Mouse (Mus musculus): ENCODE data around the gene Timm44. TPM values are rescaled to one million over a fixed set of nuclear protein-coding genes. Genes with fewer than 3 reads are reported as not detected.

The Timm44 gene
- polyA plus RNA-seq (2014; fragmentation: Nextera tagmentation; extraction: Ambion mirVana) = 99.2 and 105 TPM in 2 replicates

DNA sequence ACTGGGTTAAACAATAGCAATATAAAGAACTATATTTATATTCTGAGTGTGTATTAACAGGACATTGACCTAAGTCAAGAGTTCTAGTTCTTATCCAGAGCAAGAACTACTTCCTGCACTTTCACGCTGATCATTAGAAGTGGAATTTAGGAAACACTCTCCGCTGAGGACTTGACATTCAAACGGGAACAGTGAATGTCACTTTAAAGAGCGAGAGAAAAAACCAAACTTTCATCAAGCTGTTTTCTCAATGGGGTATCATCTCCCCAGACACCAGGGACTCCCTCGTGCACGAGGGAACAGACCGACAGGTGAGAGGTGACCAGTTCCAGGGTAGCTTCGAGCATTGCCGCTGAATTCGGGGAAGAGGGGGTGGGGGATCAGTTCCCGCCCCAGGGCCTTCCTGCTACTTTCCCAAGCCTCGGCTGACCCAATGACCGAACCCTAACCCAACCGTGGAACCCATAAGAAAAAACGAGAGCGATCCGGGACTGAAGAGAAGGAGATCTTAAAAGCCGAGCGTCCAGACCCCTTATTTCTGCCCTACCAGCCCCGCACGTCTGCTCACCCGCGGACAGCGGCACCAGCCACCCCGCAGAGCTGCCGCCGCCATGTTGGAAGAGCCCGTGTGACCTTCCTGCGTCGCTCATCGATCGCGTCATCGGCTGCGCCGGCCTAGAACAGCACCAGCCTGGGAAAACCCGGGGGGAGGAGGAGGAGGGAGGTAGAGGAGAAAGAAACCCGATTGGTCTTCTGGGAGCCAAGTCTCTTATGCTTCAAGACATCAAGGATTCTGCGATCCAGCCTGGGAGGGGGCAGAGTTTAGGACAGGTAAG, at the start of gene Timm44:
Timm44 (minus strand) TSS at position 639 of the 836 bp plus-strand sequence.
- no peaks in the 10 kb centered on the region for H3K27me3 ChIP-seq (replicated peaks; ENCODE audit: control insufficient read depth, insufficient read depth, low read length)
- peak within 1 kb of the TSS; percentile 76 for H3K4me3 ChIP-seq (ENCODE audit: low read depth, low read length)
- peaks cover 17% of the 10 kb centered on the region for H3K36me3 ChIP-seq (ENCODE audit: control insufficient read depth, insufficient read depth, low read length)
- H3K9me3 ChIP-seq (ENCODE audit: control insufficient read depth, low read length) = no peaks in the 10 kb centered on the region
- WGBS = under 1% methylated on average over 39 of the region's 39 CpGs
- peak within 1 kb of the TSS; percentile 83 for H3K4me2 ChIP-seq
- H3K27ac ChIP-seq (ENCODE audit: low read depth, low read length) = peak within 1 kb of the TSS; percentile 75
- ATAC-seq (replicated peaks; ENCODE audit: low FRiP score) (peak; percentile 94), DNase-seq (ENCODE audit: low spot score) (peak; percentile 91)
- H3K9ac ChIP-seq (ENCODE audit: low read depth, low read length) = peak within 1 kb of the TSS; percentile 90
- peaks cover 5% of the 10 kb centered on the region for H3K4me1 ChIP-seq (replicated peaks; ENCODE audit: control insufficient read depth, insufficient read depth, low read length)

DNA sequence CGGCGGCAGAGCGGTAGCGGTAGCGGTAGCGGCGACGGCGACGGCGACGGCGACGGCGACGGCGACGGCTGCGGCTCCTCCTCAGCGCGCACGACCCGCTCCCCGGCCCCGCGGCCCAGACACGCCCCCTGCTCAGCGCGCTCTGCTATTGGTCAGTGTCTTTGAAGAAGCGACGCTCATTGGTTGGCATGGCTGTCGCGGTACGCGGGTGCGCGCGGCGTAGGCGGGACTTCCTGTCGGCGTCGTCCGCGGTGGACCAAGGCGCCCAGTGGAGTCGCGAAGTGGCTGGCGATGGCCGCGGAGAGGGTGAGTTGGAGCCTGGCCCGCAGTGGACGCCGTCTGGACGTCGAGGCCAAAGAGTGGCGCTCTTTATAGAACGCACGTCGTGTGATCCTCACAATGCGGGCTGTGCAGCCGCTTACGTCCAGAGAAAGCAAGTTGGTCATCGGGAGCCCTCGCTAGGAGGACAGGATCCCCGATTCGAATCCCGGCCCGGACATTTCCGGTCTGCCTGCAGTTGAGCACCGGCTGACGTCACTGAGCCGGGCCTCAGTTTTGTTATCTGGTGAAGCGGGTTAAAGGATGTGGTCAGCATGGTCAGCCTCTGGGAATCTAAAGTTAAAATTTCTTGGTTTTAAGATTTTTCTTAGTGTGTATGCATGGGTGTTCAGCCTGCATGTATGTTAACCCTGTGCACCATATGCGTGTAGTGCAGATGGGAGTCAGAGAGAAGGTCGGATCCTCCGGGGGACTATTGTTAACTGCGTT, 49.5 kb upstream of the Timm44 start, which contains the start of the genes Ccl25 and Elavl1:
Ccl25 (plus strand) TSS at position 228 of the 768 bp plus-strand sequence.
Elavl1 (minus strand) TSS at position 431 of the 768 bp plus-strand sequence.
- no peaks in the 10 kb centered on the region for H3K9me3 ChIP-seq (ENCODE audit: control insufficient read depth, low read length)
- WGBS = under 1% methylated on average over 76 of the region's 78 CpGs
- DNase-seq (ENCODE audit: low spot score) = peak; percentile 98
- peaks cover 23% of the 10 kb centered on the region for H3K36me3 ChIP-seq (ENCODE audit: control insufficient read depth, insufficient read depth, low read length)
- peaks cover 24% of the 10 kb centered on the region for H3K4me1 ChIP-seq (replicated peaks; ENCODE audit: control insufficient read depth, insufficient read depth, low read length)
- H3K9ac ChIP-seq (ENCODE audit: low read depth, low read length) = peak within 1 kb of the TSS; percentile 97
- H3K27me3 ChIP-seq (replicated peaks; ENCODE audit: control insufficient read depth, insufficient read depth, low read length) = no peaks in the 10 kb centered on the region
- H3K4me2 ChIP-seq = peak within 1 kb of the TSS; percentile 89
- H3K4me3 ChIP-seq (ENCODE audit: low read depth, low read length) = peak within 1 kb of the TSS; percentile 91
- H3K27ac ChIP-seq (ENCODE audit: low read depth, low read length) = peak within 1 kb of the TSS; percentile 74
- ATAC-seq (replicated peaks; ENCODE audit: low FRiP score) = peak; percentile 95

DNA sequence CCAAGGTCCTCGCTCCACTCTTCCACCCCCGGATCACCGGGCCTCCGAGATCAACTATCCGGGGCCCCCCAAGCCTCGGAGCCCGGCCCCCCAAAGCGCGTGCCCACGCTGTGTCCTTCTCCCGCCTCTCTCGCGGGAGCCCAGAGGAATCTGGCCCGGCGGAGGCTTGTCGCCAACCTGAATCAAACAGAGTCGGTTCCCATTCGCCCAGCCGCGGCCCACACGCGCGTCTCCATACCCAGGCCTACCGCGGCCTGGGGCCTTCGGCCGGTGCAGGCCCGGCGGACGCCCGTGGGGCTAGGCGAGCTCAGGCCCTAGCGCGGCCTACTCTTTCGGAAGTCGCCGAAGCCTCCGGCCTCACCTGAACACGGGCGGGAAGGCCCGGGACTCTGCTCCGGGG, 48.8 kb upstream of the Timm44 start:
- under 1% methylated on average over 41 of the region's 42 CpGs for WGBS
- peak overlapping the region; percentile 97 for H3K9ac ChIP-seq (ENCODE audit: low read depth, low read length)
- H3K36me3 ChIP-seq (ENCODE audit: control insufficient read depth, insufficient read depth, low read length) = peaks cover 23% of the 10 kb centered on the region
- peak overlapping the region; percentile 62 for H3K27ac ChIP-seq (ENCODE audit: low read depth, low read length)
- no peak for DNase-seq (ENCODE audit: low spot score)
- peak; percentile 60 for ATAC-seq (replicated peaks; ENCODE audit: low FRiP score)
- peaks cover 29% of the 10 kb centered on the region for H3K4me1 ChIP-seq (replicated peaks; ENCODE audit: control insufficient read depth, insufficient read depth, low read length)
- H3K27me3 ChIP-seq (replicated peaks; ENCODE audit: control insufficient read depth, insufficient read depth, low read length) = no peaks in the 10 kb centered on the region
- H3K9me3 ChIP-seq (ENCODE audit: control insufficient read depth, low read length) = no peaks in the 10 kb centered on the region
- H3K4me3 ChIP-seq (ENCODE audit: low read depth, low read length) = peak overlapping the region; percentile 91
- H3K4me2 ChIP-seq = peak overlapping the region; percentile 83

DNA sequence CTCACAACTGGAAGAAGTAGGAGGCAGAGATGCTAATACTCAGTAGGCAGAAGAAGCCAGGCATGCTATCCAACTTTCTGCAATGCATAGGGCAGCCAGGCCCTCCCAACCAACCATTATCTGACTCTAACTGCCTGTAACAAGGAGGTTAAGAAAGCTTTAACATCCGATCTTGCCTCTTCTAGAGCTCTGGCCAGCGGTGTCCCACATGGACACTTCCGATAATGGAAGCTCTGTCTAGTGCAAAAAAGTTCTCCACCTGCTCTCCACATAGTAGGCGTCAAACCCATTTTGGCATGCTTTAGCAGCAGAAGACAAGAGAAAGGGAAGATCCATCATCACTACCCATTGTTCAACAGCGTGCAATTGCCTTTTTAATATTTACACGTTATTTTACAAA, 48.2 kb upstream of the Timm44 start:
- H3K9me3 ChIP-seq (ENCODE audit: control insufficient read depth, low read length) = no peaks in the 10 kb centered on the region
- ATAC-seq (replicated peaks; ENCODE audit: low FRiP score) (0 out of 2 replicates have a peak, but pooled peaks have one; percentile 6), DNase-seq (ENCODE audit: low spot score) (no peak)
- peaks cover 33% of the 10 kb centered on the region for H3K4me1 ChIP-seq (replicated peaks; ENCODE audit: control insufficient read depth, insufficient read depth, low read length)
- H3K9ac ChIP-seq (ENCODE audit: low read depth, low read length) = peak overlapping the region; percentile 97
- H3K27me3 ChIP-seq (replicated peaks; ENCODE audit: control insufficient read depth, insufficient read depth, low read length) = no peaks in the 10 kb centered on the region
- peak overlapping the region; percentile 91 for H3K4me3 ChIP-seq (ENCODE audit: low read depth, low read length)
- under 1% methylated on average over 6 of the region's 6 CpGs for WGBS
- peak overlapping the region; percentile 83 for H3K4me2 ChIP-seq
- H3K27ac ChIP-seq (ENCODE audit: low read depth, low read length) = peak overlapping the region; percentile 62
- H3K36me3 ChIP-seq (ENCODE audit: control insufficient read depth, insufficient read depth, low read length) = peaks cover 19% of the 10 kb centered on the region

DNA sequence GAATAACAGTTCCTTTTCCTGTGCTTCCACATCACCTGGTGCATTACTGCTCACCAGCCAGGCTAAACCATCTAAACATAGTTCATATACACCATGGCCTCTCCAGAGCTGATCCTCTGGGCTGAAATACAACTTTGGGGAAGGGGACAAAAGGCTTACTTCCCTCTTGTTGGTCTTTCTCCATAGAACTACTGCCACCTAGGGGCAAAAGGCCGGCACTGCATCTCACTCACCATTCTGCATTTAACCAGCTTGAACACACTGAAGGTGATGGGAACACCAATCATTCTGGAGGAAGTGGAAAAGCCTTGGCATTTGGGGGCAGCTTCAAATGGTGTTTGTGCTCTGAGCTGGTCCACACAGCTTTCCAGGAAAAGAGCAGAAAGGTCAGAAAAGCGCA, 46.8 kb upstream of the Timm44 start:
- peak overlapping the region; percentile 83 for H3K4me2 ChIP-seq
- no peak overlapping the region for H3K4me3 ChIP-seq (ENCODE audit: low read depth, low read length)
- peaks cover 35% of the 10 kb centered on the region for H3K4me1 ChIP-seq (replicated peaks; ENCODE audit: control insufficient read depth, insufficient read depth, low read length)
- DNase-seq (ENCODE audit: low spot score) = peak; percentile 70
- WGBS = 28% methylated on average over 2 of the region's 2 CpGs
- H3K36me3 ChIP-seq (ENCODE audit: control insufficient read depth, insufficient read depth, low read length) = peaks cover 8% of the 10 kb centered on the region
- no peak for ATAC-seq (replicated peaks; ENCODE audit: low FRiP score)
- no peak overlapping the region for H3K9ac ChIP-seq (ENCODE audit: low read depth, low read length)
- H3K9me3 ChIP-seq (ENCODE audit: control insufficient read depth, low read length) = no peaks in the 10 kb centered on the region
- no peak overlapping the region for H3K27ac ChIP-seq (ENCODE audit: low read depth, low read length)
- no peaks in the 10 kb centered on the region for H3K27me3 ChIP-seq (replicated peaks; ENCODE audit: control insufficient read depth, insufficient read depth, low read length)

DNA sequence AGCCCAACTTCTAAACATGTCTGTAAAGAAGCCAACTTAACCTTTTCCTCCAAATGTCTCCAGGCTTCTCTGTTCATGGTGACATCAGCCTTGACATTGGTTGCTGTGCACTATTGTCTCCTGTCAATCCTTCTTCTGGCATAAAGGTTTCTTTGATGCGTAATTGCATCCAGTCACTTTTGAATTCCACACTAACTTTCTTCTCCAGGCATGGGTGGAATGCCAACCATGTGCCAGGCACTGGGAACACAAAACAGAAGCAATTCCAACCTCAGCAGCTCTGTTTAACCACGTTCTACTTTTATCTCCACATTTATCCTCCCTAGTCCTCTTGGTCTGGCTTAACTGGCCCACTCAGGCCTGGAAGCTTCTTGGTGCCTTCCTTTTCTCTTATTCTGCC, 45.3 kb upstream of the Timm44 start:
- Histone ChIP-seq H3K36me3 (ENCODE audit: control insufficient read depth, insufficient read depth, low read length) (peaks cover 6% of the 10 kb centered on the region), H3K9me3 (ENCODE audit: control insufficient read depth, low read length) (no peaks in the 10 kb centered on the region), H3K9ac (ENCODE audit: low read depth, low read length) (no peak overlapping the region), H3K27ac (ENCODE audit: low read depth, low read length) (no peak overlapping the region), H3K4me3 (ENCODE audit: low read depth, low read length) (no peak overlapping the region), H3K4me1 (replicated peaks; ENCODE audit: control insufficient read depth, insufficient read depth, low read length) (peaks cover 31% of the 10 kb centered on the region), H3K4me2 (no peak overlapping the region), H3K27me3 (replicated peaks; ENCODE audit: control insufficient read depth, insufficient read depth, low read length) (no peaks in the 10 kb centered on the region)
- 71% methylated on average over 2 of the region's 2 CpGs for WGBS
- DNase-seq (ENCODE audit: low spot score) (no peak), ATAC-seq (replicated peaks; ENCODE audit: low FRiP score) (no peak)

DNA sequence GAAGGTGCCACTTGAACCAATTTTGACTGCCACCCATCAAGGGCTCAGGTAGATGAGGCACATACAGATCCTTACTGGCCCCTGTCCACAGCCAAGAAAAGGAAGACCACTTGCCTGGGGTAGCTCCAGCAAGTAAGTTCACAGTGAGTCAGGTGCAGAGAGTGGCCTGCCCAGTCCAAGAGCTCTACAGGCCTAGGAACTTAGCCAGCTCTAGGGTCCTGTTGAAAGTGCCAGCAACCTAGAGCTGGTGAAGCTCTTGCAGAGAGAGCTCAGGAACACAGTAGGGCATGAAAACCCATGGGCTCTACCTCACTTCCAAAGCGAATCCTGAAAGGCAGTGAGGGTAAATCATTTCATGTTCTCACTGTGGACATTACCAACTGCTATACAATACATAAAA, 44.7 kb upstream of the Timm44 start:
- ATAC-seq (replicated peaks; ENCODE audit: low FRiP score) = no peak
- peaks cover 28% of the 10 kb centered on the region for H3K4me1 ChIP-seq (replicated peaks; ENCODE audit: control insufficient read depth, insufficient read depth, low read length)
- H3K36me3 ChIP-seq (ENCODE audit: control insufficient read depth, insufficient read depth, low read length) = peaks cover 6% of the 10 kb centered on the region
- H3K9ac ChIP-seq (ENCODE audit: low read depth, low read length) = no peak overlapping the region
- H3K4me3 ChIP-seq (ENCODE audit: low read depth, low read length) = no peak overlapping the region
- DNase-seq (ENCODE audit: low spot score) = no peak
- WGBS = 82% methylated on average over 1 of the region's 1 CpGs
- H3K4me2 ChIP-seq = no peak overlapping the region
- H3K9me3 ChIP-seq (ENCODE audit: control insufficient read depth, low read length) = no peaks in the 10 kb centered on the region
- no peaks in the 10 kb centered on the region for H3K27me3 ChIP-seq (replicated peaks; ENCODE audit: control insufficient read depth, insufficient read depth, low read length)
- H3K27ac ChIP-seq (ENCODE audit: low read depth, low read length) = no peak overlapping the region

DNA sequence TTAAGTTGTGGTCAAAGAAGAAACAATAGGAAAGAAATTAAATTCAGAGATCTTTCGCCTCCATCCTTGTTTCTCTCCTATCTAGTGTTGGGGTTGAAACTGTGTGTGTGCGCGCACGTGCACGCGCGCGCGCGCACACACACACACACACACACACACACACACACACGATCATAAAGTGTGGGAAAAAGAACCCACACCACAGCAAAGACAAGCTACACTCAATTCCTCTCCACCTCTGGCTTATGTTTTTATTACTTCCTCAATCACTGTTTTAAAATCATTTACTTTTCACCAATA, 43.8 kb upstream of the Timm44 start:
- Histone ChIP-seq H3K4me1 (replicated peaks; ENCODE audit: control insufficient read depth, insufficient read depth, low read length) (peaks cover 28% of the 10 kb centered on the region), H3K4me2 (no peak overlapping the region), H3K9ac (ENCODE audit: low read depth, low read length) (no peak overlapping the region), H3K4me3 (ENCODE audit: low read depth, low read length) (no peak overlapping the region), H3K27me3 (replicated peaks; ENCODE audit: control insufficient read depth, insufficient read depth, low read length) (no peaks in the 10 kb centered on the region), H3K9me3 (ENCODE audit: control insufficient read depth, low read length) (no peaks in the 10 kb centered on the region), H3K36me3 (ENCODE audit: control insufficient read depth, insufficient read depth, low read length) (peaks cover 6% of the 10 kb centered on the region), H3K27ac (ENCODE audit: low read depth, low read length) (no peak overlapping the region)
- WGBS = 91% methylated on average over 11 of the region's 11 CpGs
- ATAC-seq (replicated peaks; ENCODE audit: low FRiP score) (no peak), DNase-seq (ENCODE audit: low spot score) (no peak)

All from liver, embryonic 11.5 days (tissue).